Mouse (Mus musculus) bone marrow macrophage, adult 2 months (primary cell): ENCODE measurements around the gene Gm42417.

Experiments used
- CTCF ChIP-seq: IDR thresholded peaks from 2 replicates; pipeline ENCODE4 v1.5.1; 2012; ENCODE audit warnings: low read depth, mild to moderate bottlenecking, low read length, moderate library complexity
- POLR2A ChIP-seq: IDR thresholded peaks from 2 replicates; pipeline ENCODE4 v1.6.1; 2012; ENCODE audit warnings: mild to moderate bottlenecking, low read depth, low read length, borderline replicate concordance

- no peak for TF ChIP-seq CTCF
- no peak for TF ChIP-seq POLR2A
These were observed 42.0 kb upstream of the Gm42417 start for GRCm38 (mm10) chr1:36581260-36581659.
